Mouse (Mus musculus): ENCODE results near the gene Gchfr. TPM values are rescaled to one million over a fixed set of nuclear protein-coding genes. Genes with fewer than 3 reads are reported as not detected.

Gchfr gene
- total RNA-seq (2022): 10 to 100 TPM; 10.9 to 12.5 (median 11.4) TPM

DNA sequence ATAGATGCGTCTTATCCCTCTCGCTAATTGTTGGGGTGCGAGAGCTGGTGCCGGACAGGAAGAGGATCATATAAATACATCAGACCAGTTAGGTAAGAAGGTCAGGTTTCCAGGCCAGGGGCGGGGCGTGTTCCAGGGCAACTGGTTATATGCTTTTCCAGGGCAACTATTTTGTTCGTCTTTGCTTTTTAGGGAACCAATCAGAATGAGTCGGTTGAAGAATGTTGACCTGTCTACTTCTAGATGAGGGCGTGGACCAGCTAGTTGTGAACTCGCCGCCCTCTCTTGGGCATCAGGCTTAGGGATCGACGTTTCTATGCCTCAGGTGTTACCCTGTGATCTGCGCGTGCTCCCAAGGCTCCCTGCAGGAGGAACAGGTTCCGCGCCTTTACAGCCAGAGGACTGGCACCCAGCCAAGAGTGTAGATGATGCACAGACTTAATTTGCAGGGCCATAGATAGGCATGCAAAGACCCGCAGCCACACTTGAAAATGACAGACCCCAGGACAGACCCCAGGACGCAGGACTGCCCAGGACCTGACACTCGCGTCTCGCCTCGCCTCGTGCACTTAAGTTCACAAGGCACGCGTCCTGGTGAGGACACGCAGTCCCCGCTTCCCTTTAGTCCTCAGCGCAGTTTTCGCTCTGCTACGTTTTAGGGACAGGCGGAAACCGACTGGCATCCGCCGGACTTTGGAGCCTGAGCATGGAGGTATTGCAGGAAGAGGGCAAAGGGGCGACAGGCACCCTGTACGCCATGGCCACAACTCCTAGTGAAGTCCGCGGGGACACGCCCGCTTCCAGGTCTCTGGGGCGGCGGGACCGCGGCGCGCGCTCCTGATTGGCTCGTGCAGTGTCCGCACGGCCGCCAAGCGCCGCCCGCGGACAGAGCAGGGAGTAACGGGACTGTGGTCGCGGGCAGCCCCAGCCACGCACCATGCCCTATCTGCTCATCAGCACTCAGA, at the start of gene Gchfr:
Gchfr (plus strand) TSS at position 873 of the 965 bp plus-strand sequence.
- DNase-seq (ENCODE audit: low spot score): peak; percentile 52

DNA sequence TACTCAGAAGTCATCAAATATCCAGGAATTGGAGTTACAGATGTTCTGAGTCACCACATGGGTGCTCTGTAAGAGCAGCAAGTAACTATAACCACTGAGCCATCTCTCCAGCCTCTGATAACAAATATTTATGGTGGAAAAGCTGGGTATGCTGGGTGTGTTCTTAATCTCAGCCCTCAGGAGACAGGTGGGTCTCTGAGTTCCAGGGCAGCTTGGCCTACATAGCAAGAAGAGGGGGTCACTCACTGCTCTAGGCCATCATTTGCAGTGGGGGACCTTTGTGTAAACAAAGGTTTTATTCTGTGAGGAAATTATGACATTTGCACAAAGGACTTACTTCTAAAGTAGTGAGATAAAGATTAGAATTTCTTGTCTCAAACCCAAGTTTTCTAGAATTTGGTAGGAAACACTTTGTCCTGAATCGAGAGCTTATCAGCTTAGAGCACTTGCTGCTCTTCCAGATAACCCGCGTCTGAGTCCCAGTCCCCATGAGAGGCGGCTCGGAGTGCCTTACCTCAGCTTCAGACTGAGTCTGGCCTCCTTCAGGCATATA, 31.2 kb upstream of the Gchfr start:
- no peak for DNase-seq (ENCODE audit: low spot score)

DNA sequence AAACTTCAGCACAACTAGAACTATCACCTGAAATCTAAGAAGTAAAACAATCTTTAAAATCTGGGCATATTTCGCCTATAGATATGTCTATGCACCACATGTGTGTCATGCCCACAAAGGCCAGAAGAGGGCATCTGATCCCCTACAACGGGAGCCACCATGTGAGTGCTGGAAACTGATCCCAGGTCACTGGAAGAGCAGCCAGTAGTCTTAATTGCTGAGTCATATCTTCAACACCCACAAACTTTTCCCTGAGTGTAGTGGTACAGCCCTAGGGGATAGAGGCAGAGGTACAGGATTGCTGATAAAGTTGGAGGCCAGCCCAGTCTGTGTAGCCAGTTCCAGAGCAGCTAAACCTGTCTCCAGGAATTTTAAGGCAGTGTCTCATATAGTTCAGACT, 22.4 kb upstream of the Gchfr start:
- no peak for DNase-seq (ENCODE audit: low spot score)

DNA sequence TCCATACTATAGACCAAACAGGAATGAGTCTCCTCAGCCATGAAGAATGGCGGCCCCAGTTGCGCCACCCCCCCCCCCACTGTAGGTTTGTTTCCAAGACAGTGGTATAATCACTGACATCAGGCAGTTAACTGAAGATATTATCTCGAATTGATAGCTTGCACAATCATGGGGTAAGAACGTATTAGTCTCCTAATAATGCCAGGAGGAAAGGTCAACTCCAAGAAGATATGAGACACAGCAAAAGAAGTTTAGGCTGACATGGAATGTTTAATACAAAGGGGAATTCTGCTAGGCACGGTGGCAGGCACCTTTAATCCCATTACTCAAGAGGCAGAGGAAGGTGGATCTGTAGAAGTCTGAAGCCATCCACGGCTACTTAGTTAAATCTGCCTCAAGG, 21.1 kb upstream of the Gchfr start:
- no peak for DNase-seq (ENCODE audit: low spot score)

DNA sequence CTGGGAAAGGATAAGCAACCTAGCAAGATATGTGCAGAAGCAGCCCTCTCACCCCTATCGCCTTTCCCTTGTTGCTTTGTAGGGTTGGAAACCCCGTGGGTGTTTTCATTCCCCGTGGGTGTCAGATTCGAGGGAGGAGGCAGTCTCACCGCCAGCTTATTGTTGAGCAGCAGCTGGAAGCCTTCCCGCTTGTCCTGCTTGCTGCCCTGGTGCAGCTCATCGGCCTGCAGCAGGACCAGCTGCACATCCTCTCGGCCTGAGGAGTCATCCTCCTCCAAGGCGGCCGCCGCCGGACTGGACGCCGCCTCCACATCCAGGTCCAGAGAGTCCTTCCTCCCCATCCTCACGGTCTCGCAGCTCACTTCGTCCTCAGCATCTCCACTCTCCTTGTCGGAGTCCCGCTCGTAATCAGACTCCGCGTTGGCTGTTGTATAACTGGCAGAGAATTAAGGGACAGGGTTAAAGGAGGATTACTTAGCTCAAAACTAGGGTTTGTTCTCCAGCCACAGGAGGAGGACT, 20.4 kb upstream of the Gchfr start:
- DNase-seq (ENCODE audit: low spot score): no peak

DNA sequence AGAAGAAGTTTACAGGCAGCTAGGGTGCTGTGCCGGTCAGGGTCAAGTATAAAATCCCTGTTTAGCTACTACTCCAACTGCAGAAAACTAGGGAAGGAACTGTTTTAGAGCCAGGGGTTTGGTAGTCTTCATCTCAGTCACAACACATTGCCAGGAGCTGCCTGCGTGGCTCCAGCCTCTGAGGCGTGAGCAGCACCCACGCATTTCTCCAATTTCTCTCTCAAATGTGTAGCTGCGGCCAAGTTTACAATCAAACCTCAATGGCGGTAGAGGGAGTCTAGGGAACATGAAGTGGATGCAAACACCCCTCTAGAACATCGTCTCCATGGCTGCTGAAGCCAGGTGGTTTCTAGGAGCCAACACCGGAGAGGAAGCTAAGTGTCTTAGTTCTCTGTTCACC, 19.8 kb upstream of the Gchfr start:
- DNase-seq (ENCODE audit: low spot score): no peak

DNA sequence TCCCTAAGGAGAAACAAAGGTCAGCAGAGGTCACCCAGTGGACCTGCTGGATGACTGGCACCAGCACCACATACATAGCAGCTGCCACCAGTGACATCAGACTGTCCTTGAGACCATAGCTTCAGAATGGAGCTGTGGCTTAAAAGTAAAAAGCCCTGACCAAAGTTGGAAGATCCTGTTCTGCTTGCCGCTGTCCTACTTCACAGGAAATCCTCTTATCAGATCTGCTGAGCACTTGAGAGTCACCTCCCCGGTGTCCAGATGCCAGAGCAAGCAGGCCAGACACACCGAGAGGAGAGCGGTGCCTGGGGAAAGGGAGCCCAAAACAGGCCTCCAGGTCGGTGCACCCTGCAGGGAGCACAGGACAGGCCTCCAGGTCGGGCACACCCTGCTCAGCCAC, 15.3 kb upstream of the Gchfr start:
- no peak for DNase-seq (ENCODE audit: low spot score)

DNA sequence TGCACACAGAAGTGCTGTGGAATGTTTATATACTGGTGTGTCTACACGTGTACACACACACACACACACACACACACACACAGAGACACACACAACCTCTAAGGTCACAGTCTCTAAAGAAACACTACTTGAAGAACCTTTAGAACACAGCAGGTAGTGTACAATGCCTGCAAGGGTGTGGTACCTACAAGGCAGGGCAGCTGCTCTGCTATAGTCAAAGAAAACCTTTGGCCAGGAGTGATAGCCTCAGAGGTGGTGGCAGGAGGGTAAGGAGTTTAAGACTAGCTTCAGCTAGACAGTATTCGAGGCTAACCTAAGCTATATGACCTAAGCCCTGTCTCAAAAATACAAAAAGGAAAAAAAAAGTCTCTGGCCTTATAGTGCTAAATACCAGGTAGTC, 12.9 kb upstream of the Gchfr start:
- no peak for DNase-seq (ENCODE audit: low spot score)

DNA sequence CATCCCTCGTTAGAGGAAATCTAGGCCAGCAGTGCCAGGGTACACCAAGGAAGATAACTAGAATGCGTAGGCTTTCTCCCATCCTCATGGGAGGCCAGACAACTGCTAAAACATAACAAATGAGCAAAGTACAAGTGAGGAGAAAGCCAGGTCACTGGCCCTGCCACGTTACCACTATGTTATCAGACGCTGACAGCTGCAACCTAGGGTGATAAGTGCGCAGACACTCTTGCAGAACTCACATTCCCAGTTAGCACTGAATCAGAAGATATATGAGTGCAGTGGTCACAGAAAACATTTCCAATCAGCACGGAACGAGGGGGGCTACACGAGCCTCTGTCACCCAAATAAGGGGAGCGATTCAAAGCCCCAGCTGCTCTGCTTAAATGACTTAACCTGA, 12.2 kb upstream of the Gchfr start:
- no peak for DNase-seq (ENCODE audit: low spot score)

DNA sequence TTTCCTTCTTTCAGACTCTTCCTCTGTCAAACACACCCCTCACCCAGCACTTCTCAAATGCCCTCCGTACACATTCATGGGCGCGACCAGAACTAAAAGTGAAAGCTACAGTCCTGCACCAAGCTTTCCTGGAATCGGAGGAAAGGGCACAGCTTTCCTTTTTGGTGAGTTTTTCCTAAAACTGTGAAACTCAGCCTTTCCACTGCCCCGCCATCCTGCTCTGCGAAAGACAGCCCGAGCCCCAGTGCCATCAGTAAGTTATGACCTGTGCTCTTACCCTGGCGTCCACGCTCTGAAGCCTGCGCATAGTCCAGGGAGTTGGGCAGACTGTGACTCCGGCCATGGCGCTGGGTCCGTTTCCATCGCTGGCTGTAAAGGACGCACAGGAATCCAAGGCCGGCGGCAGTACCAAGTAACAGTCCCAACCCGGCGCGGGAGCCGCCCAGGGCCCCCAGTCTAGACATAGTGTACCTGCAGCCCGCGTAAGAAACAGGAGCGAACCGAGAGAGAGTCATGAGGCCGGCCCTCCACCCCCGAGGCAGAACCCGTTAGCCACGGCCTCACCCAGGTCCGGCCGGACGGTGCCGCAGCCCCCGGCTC, 11.4 kb upstream of the Gchfr start:
- DNase-seq (ENCODE audit: low spot score): no peak

DNA sequence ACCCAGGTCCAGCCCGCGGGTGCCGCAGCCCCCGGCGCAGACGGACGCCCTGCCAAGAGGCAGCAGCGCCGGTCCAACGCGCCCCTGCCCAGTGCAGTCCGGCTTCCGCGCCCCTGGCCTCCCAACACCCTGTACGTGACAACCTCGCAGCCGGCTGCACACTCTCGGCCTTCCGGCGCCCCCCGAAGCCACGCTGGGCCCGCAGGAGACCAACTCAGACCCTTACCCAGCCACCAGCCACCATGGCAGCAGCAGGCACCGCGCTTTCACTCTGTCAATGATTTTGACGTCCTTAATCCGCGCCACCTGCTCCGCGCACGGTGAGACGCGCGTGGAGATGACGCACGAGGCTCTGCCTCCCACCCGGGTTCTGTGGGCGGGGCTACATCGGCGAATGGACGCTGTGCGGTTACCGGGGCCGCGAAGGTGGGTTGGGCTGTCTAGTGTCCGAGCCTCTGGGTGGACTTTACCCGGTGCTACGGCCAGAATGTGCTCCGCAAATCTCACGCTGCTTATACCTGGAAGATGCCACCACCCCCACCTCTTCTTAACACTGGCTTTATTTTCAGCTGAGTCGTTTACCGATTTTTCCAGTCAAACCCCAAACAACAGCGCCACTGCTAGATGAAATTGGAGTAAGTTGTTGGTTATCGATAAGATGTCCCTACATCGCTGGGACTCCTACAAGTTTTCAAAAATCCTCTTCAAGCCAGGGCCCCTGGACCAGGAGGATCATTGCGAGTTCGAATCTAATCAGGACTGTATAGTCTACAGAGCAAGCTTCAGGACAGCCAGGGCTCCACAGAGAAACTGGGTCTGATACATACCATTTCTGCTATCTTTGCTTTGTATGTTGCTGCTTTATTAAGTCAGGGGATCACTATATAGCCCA, 10.6 kb upstream of the Gchfr start, which contains the start of gene Rmdn3:
Rmdn3 (minus strand) TSS at position 354 of the 892 bp plus-strand sequence.
- peak; percentile 91 for DNase-seq (ENCODE audit: low spot score)

DNA sequence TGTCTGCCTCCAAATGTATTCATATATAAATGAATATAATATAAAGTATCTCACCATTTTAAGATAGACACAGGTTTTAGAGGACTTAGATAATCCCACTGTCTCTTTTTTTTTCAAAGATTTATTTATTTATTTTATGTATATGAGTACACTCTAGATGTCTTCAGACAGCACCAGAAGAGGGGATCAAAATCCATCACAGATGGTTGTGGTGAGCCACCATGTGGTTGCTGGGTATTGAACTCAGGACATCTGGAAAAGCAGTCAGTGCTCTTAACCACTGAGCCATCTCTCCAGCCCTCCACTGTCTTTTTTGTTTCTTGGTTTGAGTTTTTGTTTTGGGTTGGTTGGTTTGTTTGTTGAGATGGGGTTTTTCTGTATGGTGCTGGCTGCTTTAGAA, 9.7 kb upstream of the Gchfr start:
- no peak for DNase-seq (ENCODE audit: low spot score)

DNA sequence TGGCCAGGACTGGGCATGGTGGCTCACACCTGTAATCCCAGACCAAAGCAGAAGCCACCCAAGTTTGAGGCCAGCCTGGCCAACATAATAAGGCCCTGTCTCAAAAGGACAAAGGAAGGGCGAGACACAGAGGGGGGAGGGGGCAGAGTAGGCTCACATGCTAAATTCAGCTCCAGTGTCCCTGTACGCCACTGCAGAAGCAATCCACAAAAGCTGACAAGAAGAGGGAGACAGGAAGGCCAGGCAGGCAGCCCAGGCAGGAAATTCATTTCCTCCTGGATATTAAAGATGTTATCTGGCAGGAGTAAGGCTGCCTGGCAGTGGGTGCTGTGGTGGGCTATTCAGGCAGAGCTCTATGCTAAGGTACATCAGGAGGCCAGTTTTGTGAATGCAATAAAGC, 6.3 kb upstream of the Gchfr start:
- no peak for DNase-seq (ENCODE audit: low spot score)

DNA sequence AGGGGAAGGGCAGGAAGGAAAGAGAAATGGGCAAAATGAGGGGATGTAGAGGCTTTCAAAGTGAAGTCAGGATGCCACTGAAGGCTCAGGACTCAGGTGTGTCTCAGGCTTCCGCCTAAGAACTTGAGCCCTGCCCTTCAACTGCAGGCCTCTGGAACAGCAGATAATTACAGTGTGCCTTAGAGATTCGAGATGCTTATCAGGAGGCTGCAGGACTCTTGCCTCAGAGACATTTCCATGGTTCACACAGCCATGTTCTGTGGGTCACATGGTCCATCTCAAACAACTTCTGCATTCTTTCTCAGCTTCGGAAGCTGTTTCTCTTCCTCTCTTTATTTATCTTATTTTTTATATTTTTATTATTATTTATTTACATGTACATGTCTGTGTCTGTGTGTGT, 4.4 kb upstream of the Gchfr start:
- DNase-seq (ENCODE audit: low spot score): no peak

DNA sequence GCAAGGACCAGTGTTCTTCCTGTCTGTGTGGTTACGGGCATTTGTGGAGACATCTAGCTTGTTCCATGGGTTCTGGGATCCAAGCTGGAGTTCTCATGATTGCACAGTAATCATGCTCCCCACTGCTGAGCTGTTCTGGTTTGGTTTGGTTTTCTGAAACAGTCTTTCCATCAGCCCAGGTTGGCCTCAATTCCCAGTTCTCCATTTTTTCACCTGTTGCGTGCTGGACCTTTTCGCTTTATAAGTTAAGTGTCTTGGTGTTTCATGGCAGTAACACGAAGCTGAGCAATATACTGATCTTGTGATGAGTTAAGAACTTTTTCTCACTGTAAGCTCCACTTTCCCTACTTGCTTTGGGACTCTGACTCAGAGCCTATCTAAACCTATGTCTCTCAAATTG, 3.6 kb upstream of the Gchfr start:
- DNase-seq (ENCODE audit: low spot score): no peak

DNA sequence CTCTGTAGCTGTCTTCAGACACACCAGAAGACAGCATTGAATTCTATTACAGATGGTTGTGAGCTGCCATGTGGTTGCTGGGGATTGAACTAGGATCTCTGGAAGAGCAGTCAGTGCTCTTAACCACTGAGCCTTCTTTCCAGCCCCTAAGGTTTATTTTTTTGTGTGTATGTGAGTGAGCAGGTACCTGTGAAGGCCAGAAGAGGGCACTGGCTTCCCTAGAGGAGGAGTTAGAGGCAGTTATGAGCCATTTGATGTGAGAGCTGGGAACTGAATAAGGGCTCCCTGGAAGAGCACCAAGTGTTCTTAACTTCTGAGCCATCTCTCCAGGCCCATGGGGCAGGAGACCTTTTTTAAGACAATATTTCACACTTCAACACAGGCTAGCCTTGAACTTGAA, 2.2 kb upstream of the Gchfr start:
- no peak for DNase-seq (ENCODE audit: low spot score)

DNA sequence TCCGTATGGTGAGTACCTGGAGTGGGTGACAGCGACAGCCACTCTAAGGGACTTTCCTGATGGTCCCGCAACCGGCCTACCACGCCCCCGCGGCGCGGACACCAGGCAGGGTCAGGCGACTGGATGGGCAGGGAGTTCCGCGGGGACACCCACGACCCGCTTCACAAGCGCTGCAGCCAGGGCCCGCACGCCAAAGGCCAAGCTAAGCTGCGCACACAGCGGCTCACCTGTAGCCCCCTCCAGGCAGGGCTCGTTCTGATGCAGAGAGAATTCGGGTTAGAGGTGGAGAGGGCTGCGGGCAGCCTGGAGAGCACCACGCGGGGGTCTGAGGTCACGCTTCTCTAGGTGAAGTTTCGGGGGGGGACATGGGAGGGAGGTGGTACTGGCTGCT, 288 bp downstream of the Gchfr start:
- no peak for DNase-seq (ENCODE audit: low spot score)

DNA sequence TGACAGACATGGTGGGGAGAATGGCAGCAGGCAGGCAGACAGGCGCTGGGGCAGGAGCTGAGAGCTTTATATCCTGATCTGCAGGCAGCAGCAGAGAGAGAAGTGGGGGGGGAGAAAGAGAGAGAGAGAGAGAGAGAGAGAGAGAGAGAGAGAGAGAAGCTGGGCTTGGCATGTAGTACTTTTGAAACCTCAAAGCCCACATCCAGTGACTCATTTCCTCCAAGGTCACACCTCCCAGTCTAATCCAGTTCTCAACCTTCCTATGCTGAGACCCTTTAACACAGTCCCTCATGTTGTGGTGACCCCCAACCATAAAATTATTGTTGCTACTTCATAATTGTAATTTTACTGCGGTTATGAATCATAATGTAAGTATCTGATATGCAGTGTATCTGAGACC, 2.7 kb downstream of the Gchfr start:
- no peak for DNase-seq (ENCODE audit: low spot score)

DNA sequence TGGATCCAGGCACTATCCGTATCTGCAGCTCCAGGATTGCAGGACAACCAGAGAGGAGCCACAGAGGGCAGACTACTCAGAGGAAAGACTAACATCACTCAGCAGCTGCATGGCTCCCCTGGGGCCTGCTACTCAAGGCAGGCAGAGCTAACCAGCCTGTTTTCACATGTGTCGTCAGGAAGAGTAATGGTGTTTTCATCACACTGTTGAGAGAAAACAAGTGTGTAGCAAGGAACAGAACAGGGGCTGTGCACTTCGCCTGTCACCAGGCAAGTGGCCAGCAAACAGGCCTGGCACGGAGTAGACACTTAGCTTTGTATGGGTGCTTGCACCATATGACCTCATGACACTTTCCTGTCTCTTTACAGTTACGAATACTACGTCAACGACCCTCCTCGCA, 4.0 kb downstream of the Gchfr start:
- DNase-seq (ENCODE audit: low spot score): no peak

DNA sequence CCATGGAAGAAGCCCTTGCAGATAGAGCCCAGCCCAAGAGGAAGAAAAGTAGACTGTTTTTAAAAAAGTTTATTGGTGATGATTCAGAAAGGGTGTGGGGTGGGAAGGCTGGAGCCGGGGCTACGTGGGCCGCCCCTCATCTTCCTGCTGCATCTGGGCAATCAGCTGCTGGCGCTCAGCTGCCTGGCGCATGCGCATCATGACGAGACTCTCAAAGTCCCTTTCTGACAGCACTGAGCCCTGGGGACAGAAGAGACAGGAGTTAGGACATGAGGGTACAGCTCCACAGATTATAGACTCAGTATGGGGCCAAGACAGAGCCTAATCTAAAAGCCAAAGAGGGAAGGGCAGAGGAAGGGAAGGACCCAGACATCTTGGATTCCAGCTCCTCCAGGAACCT, 4.9 kb downstream of the Gchfr start:
- DNase-seq (ENCODE audit: low spot score): no peak

DNA sequence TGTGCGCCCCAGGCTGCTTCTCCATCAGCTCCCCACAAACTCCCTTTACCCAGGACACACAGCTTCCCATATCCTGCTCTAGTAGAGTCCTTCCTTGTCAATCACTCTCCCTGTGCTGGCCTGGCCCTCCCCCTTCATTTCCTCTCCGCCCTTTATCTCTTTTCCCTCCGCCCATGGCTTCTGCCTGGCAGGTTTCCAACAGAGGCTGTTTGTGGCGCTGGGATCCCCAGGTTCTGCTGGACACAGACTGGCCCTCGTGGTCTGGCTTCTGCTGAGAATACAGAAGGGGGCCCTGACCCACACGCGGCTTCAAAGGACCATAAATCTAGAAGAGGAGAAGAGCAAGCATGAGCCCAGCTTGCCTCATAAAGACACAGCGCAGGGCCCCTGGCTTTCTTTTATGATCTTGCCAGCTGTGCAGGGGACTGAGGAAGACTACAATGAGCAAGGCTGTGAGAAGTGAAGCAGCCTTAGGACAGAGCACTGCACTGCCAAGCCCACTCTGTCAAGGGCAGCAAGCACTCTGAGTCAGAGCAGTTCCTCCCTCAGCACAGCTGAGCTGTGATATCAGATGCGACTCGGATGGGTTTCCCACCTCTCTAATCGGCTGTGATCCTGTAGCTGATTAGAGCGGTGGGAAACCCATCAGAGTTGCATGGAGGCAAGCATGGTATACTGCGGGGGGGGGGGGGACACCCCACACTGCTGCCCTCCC, 5.4 kb downstream of the Gchfr start:
- DNase-seq (ENCODE audit: low spot score): peak; percentile 78
